Mouse (Mus musculus): ENCODE results near the gene Pbx1. TPM values are rescaled to one million over a fixed set of nuclear protein-coding genes. Genes with fewer than 3 reads are reported as not detected.

Pbx1 gene
- total and polyA plus RNA-seq, 3 experiments: 0.10 TPM; not detected in 2

DNA sequence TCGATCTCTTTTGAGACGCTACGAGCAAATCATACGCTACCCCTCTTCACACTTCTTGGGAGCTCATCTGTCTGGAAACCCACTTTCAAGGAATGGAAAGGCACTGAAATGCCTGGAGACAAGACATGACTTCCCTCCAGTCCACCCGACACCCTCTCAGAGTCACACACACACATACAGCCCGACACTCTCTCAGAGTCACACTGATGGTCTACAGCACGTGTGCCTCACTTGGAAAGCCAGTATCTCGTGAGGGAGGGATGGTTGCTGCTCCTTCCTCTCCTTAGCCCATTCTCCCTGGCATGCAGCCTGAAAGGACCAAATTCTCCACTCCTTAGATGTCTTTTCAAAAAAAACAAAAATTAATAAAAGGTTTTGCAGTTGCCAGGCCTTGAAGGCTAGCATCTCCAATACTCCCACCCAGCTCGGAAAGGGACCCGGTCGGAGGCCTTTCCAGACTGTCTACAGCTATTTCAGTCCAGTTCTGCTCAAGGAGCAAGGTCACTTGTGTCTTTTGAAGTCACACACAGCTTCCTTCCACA is 8.6 kb downstream of the Pbx1 start:
- no peak for DNase-seq (ENCODE audit: low read depth, low spot score)
- TF ChIP-seq POLR2AphosphoS5 (IDR thresholded peaks at IDR 0.05; ENCODE audit: borderline replicate concordance, low read depth, low read length) (no peak), ZKSCAN1 (IDR thresholded peaks at IDR 0.05; ENCODE audit: low read depth, low read length) (no peak), ZMIZ1 (IDR thresholded peaks at IDR 0.05; ENCODE audit: low read depth, low read length) (no peak), NELFE (IDR thresholded peaks at IDR 0.05; ENCODE audit: low read depth, low read length) (no peak), CHD2 (IDR thresholded peaks at IDR 0.05; ENCODE audit: low read length) (no peak), KAT2A (conservative IDR thresholded peaks at IDR 0.05; ENCODE audit: low read depth, low read length) (no peak), GATA1 (IDR thresholded peaks at IDR 0.05; ENCODE audit: low read depth, low read length) (no peak), SMC3 (IDR thresholded peaks at IDR 0.05; ENCODE audit: low read depth, low read length) (no peak), USF2 (IDR thresholded peaks at IDR 0.05; ENCODE audit: borderline replicate concordance in 1 of 2, insufficient read depth in 1 of 2, low read depth in 1 of 2, low read length in 2 of 2) (no peak), MAX (IDR thresholded peaks at IDR 0.05; ENCODE audit: low read length) (no peak), CTCF (IDR thresholded peaks at IDR 0.05 in 2 of 3, conservative IDR thresholded peaks at IDR 0.05 in 1 of 3; ENCODE audit: control insufficient read depth in 1 of 3, insufficient read depth in 1 of 3, low read depth in 2 of 3, low read length in 3 of 3, poor library complexity in 1 of 3, severe bottlenecking in 1 of 3) (no peak), POLR2AphosphoS2 (IDR thresholded peaks at IDR 0.05; ENCODE audit: low read length) (no peak), ETS1 (IDR thresholded peaks at IDR 0.05; ENCODE audit: low read depth, low read length) (no peak)
- H3K36me3 ChIP-seq (ENCODE audit: control insufficient read depth in 1 of 2, insufficient read depth in 2 of 2, low read length in 2 of 2): no peaks in the 10 kb centered on the region
- no peaks in the 10 kb centered on the region for H3K4me1 ChIP-seq (ENCODE audit: control insufficient read depth in 1 of 2, insufficient read depth in 2 of 2, low read length in 2 of 2)
- H3K9me3 ChIP-seq (replicated peaks; ENCODE audit: insufficient read depth, low read length): no peaks in the 10 kb centered on the region
- no peak overlapping the region for H3K27ac ChIP-seq (ENCODE audit: control insufficient read depth, low read depth, low read length)
- no peak overlapping the region for H3K4me3 ChIP-seq (ENCODE audit: control insufficient read depth in 1 of 2, insufficient read depth in 1 of 2, low read depth in 2 of 2, low read length in 2 of 2)
- no peak overlapping the region for H3K9ac ChIP-seq (ENCODE audit: control insufficient read depth, low read depth, low read length, poor library complexity, severe bottlenecking)
- no peaks in the 10 kb centered on the region for H3K27me3 ChIP-seq (ENCODE audit: control insufficient read depth in 1 of 2, insufficient read depth in 2 of 2, low read length in 2 of 2)
- H3K79me2 ChIP-seq (ENCODE audit: control insufficient read depth, insufficient read depth, low read length, poor library complexity): no peaks in the 10 kb centered on the region

DNA sequence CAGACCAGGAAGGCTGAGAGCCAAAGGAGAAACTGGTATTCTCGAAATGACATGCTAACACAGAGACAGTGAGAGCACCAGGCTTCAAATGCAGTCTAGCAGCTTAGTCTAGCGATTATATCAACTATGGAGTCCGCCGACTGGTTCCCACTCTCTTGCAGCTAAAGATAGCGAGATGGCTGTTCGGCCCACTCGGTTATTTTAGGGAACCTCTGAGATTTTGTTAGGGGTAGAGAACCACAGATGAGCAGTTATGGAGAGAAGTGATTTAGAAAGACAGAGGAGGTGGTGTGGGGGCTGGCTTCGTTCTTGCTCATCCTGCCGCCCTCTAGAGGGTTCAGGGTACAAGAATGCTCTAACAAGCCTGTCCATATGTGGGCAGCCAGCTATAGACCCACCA is 13.2 kb downstream of the Pbx1 start:
- Histone ChIP-seq H3K4me1 (ENCODE audit: control insufficient read depth in 1 of 2, insufficient read depth in 2 of 2, low read length in 2 of 2) (no peaks in the 10 kb centered on the region), H3K36me3 (ENCODE audit: control insufficient read depth in 1 of 2, insufficient read depth in 2 of 2, low read length in 2 of 2) (no peaks in the 10 kb centered on the region), H3K4me3 (ENCODE audit: control insufficient read depth in 1 of 2, insufficient read depth in 1 of 2, low read depth in 2 of 2, low read length in 2 of 2) (no peak overlapping the region), H3K9ac (ENCODE audit: control insufficient read depth, low read depth, low read length, poor library complexity, severe bottlenecking) (no peak overlapping the region), H3K79me2 (ENCODE audit: control insufficient read depth, insufficient read depth, low read length, poor library complexity) (no peaks in the 10 kb centered on the region), H3K9me3 (replicated peaks; ENCODE audit: insufficient read depth, low read length) (no peaks in the 10 kb centered on the region), H3K27ac (ENCODE audit: control insufficient read depth, low read depth, low read length) (no peak overlapping the region), H3K27me3 (ENCODE audit: control insufficient read depth in 1 of 2, insufficient read depth in 2 of 2, low read length in 2 of 2) (no peaks in the 10 kb centered on the region)
- TF ChIP-seq E2F4 (IDR thresholded peaks at IDR 0.05; ENCODE audit: borderline replicate concordance, low read depth, low read length) (no peak), TCF12 (IDR thresholded peaks at IDR 0.05; ENCODE audit: low read depth, low read length) (no peak), MXI1 (IDR thresholded peaks at IDR 0.05; ENCODE audit: low read depth, low read length) (no peak), POLR2A (IDR thresholded peaks at IDR 0.05; ENCODE audit: control insufficient read depth in 1 of 2, insufficient read depth in 1 of 2, low read depth in 1 of 2, low read length in 2 of 2, poor library complexity in 1 of 2) (no peak), ZKSCAN1 (IDR thresholded peaks at IDR 0.05; ENCODE audit: low read depth, low read length) (no peak), SIN3A (IDR thresholded peaks at IDR 0.05; ENCODE audit: low read length) (no peak), UBTF (IDR thresholded peaks at IDR 0.05; ENCODE audit: borderline replicate concordance, insufficient read depth, low read depth, low read length) (no peak), USF1 (IDR thresholded peaks at IDR 0.05; ENCODE audit: low read depth, low read length) (no peak)
- DNase-seq (ENCODE audit: low read depth, low spot score): no peak

Data from MEL (cell line).